Mouse (Mus musculus) limb, embryonic 14.5 days (tissue): ENCODE measurements at regions not wholly inside any gene's neighbourhood (a gene's known extent, or its start where the extent isn't known, plus 50 kb on each side); places are given as distances from the start of the nearest gene placed in this dataset.

Source experiments
- ATAC-seq: fragments of 200-750 bp; cut with Nextera tagmentation; 2 replicates; pipeline ENCODE4 v1.8.0; 2017; ENCODE audit warnings: low read depth, moderate number of reproducible peaks, moderate TSS enrichment; ENCODE audit not compliant: low FRiP score
- DNase-seq: peaks from one replicate; pipeline ENCODE4 v3.0.0-alpha.2; 2015; ENCODE audit warnings: low spot score
- H3K27ac ChIP-seq: fragments of 300-500 bp; sonication (generic); replicated peaks from 2 replicates; pipeline ENCODE4 v1.5.1; 2014; ENCODE audit warnings: low read depth, mild to moderate bottlenecking, low read length, moderate library complexity, mixed read lengths
- H3K27me3 ChIP-seq: fragments of 300-500 bp; sonication (generic); 2 replicates; pipeline ENCODE4 v1.6.1; 2014; ENCODE audit warnings: low read length, mixed read lengths; ENCODE audit not compliant: control insufficient read depth, insufficient read depth
- H3K36me3 ChIP-seq: fragments of 300-500 bp; sonication (generic); 2 replicates; pipeline ENCODE4 v1.6.1; 2014; ENCODE audit warnings: mild to moderate bottlenecking, low read length, moderate library complexity, mixed read lengths; ENCODE audit not compliant: control insufficient read depth, insufficient read depth
- H3K4me1 ChIP-seq: fragments of 300-500 bp; sonication (generic); 2 replicates; pipeline ENCODE4 v1.6.1; 2014; ENCODE audit warnings: antibody characterized with exemption, low read length, mixed read lengths; ENCODE audit not compliant: control insufficient read depth, insufficient read depth
- H3K4me2 ChIP-seq: fragments of 300-500 bp; sonication (generic); replicated peaks from 2 replicates; pipeline ENCODE4 v1.6.1; 2014; ENCODE audit warnings: low read depth, mild to moderate bottlenecking, low read length, moderate library complexity; ENCODE audit not compliant: severe bottlenecking
- H3K4me3 ChIP-seq: fragments of 300-500 bp; sonication (generic); replicated peaks from 2 replicates; pipeline ENCODE4 v1.5.1; 2014; ENCODE audit warnings: low read length
- H3K9ac ChIP-seq: fragments of 300-500 bp; sonication (generic); 2 replicates; pipeline ENCODE4 v1.6.1; 2014; ENCODE audit warnings: mild to moderate bottlenecking, low read depth, low read length, moderate library complexity; ENCODE audit not compliant: severe bottlenecking
- H3K9me3 ChIP-seq: fragments of 300-500 bp; sonication (generic); 2 replicates; pipeline ENCODE4 v1.6.1; 2016; ENCODE audit warnings: low read length; ENCODE audit not compliant: control insufficient read depth
- POLR2A ChIP-seq: fragments of 200-500 bp; IDR thresholded peaks from 2 replicates; pipeline ENCODE4 v1.8.0; 2012; ENCODE audit warnings: inconsistent platforms, mild to moderate bottlenecking, moderate library complexity, borderline replicate concordance; ENCODE audit not compliant: insufficient read depth, insufficient read length; ENCODE audit errors: extremely low read depth
- WGBS: fragments of 180-500 bp; shearing (Covaris S2); extraction: QIAGEN DNeasy Blood & Tissue Kit; methylation state at CpG from one replicate; pipeline ENCODE4 v1.1.7; 2014; 5-methylcytosine and 5-hydroxymethylcytosine counted together

DNA sequence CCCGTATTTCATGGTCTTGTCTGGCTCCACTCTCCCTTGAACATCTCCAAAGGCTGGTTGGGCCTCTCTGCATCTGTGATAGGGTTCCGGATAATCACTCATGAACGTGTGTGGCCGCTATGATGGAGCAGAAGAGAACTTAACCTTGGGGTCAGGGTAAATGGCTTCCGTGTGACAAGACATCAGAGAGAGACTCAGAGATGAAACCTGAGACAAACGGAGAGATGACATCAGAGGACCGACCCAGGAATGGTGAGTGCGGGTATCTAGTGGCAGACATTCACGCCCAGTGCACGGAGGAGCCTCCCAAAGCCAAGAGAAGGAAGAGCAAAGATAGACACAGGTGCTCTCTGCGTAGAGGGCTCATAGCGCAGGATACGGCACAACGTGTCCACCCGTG lies 78.2 kb upstream of the Brd7 start:
- no peaks in the 10 kb centered on the region for H3K27me3 ChIP-seq
- no peak overlapping the region for H3K4me3 ChIP-seq
- DNase-seq, result no peak
- WGBS, result 61% methylated on average over 15 of the region's 15 CpGs
- no peak overlapping the region for H3K4me2 ChIP-seq
- H3K27ac ChIP-seq, result no peak overlapping the region
- no peak overlapping the region for H3K9ac ChIP-seq
- no peaks in the 10 kb centered on the region for H3K9me3 ChIP-seq
- TF ChIP-seq POLR2A, result no peak
- no peaks in the 10 kb centered on the region for H3K36me3 ChIP-seq
- no peak for ATAC-seq
- peaks cover 3% of the 10 kb centered on the region; the same call in 1 of the 2 replicates for H3K4me1 ChIP-seq

DNA sequence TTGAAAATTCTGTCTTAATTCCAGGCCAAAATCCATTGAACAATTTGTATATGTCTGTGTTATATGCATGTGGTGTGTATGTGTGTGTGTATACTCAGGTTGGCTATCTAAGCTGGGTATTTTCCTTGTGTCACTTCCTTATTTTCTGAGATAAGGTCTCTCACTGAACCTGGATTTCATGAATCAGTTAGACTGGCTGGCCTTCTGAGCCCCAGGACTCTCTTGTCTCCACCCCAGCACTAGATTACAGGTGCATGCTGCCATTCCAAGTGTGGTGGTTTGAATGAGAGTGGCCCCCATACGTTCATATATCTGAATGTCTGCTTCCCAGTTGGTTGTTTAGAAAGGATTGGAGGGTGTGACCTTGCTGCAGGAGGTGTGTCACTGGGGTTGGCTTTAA lies 77.8 kb upstream of the Nkd1 start:
- Histone ChIP-seq H3K27me3 (no peaks in the 10 kb centered on the region), H3K36me3 (no peaks in the 10 kb centered on the region), H3K4me2 (no peak overlapping the region), H3K4me3 (no peak overlapping the region), H3K27ac (no peak overlapping the region), H3K4me1 (no peaks in the 10 kb centered on the region), H3K9me3 (no peaks in the 10 kb centered on the region), H3K9ac (no peak overlapping the region)
- ATAC-seq (no peak), DNase-seq (no peak)
- no peak for TF ChIP-seq POLR2A
- WGBS, result 40% methylated on average over 1 of the region's 1 CpGs

DNA sequence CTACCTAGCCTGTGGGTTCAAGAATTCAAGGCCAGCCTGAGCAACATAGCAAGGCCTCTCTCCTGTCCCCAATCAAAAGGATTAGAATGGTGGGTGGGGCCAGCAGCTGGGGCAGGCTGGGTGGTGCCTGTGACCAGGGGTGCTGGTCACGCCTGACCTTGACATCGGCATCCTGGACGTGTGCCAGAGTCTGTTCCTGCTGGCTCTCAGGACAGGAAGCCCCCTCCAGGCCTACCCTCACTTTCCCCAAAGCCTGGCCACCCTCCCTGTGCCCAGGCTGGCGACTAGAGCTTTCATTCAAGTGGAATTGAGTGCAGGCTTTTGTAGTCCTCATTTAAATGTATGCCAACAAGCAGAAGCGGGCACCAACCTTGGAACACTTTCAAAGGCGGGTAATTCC lies 73.7 kb upstream of the Nkd1 start:
- H3K9ac ChIP-seq, result no peak overlapping the region
- no peak for TF ChIP-seq POLR2A
- no peak overlapping the region for H3K4me2 ChIP-seq
- ATAC-seq (no peak), DNase-seq (no peak)
- no peak overlapping the region for H3K4me3 ChIP-seq
- WGBS, result 42% methylated on average over 6 of the region's 6 CpGs
- H3K9me3 ChIP-seq, result no peaks in the 10 kb centered on the region
- H3K27me3 ChIP-seq, result peaks cover 22% of the 10 kb centered on the region
- H3K4me1 ChIP-seq, result peaks cover 9% of the 10 kb centered on the region
- H3K36me3 ChIP-seq, result no peaks in the 10 kb centered on the region
- H3K27ac ChIP-seq, result no peak overlapping the region

DNA sequence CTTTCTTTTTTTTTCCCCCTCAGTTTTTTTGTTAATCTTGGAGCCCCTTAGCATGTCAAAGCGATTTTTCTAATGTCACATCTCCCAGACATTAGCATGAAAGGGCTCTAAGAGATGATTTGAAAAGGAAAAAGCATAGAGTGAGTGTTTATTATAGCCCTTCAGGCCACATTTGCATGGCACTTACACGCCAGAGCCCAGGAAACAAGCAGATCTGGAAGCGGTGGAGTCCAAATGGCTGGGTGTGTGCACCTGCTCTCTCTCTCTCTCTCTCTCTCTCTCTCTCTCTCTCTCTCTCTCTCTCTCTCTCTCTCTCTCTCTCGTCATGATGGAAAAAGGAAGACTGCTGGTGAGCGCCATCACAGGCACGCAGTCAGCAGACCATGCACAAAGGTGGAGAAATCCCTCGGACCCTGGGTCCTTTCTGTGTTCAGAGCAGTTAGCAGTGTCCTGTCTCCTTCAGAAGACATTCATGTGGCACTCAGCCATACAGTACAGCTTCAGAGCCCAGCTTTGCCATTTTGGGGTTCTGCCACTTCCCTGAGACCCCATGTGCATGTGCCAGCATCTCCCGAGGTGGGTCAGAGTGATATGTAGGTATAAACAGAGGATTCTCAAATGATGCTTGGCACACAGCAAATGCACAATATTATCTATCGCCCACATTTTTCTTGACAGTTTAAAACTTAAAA lies 73.2 kb upstream of the Nkd1 start:
- WGBS, result 80% methylated on average over 8 of the region's 9 CpGs
- TF ChIP-seq POLR2A, result no peak

DNA sequence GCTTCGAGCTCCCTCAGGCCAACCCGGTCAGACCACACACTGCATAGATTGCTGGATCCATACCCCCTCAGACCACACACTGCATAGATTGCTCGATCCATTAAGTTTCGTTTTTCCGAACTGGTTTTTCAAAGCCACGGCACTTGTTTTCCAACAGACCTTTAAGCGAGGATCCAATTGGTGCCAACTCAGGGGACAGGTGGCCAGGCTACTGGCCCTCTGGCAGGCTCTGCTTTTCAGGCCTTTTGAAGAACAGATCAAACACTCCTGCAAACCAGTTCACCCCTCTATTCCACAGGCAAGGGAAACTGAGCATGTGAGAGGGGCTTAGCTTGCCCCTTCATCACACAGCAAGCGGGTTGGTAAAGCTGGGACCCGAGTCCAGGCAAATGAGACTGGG lies 72.2 kb upstream of the Nkd1 start:
- TF ChIP-seq POLR2A, result no peak
- no peak for ATAC-seq
- no peak overlapping the region for H3K9ac ChIP-seq
- H3K4me2 ChIP-seq, result no peak overlapping the region
- no peak for DNase-seq
- WGBS, result 77% methylated on average over 9 of the region's 9 CpGs
- H3K36me3 ChIP-seq, result no peaks in the 10 kb centered on the region
- peaks cover 31% of the 10 kb centered on the region for H3K27me3 ChIP-seq
- no peak overlapping the region for H3K27ac ChIP-seq
- H3K4me1 ChIP-seq, result peaks cover 9% of the 10 kb centered on the region
- no peak overlapping the region for H3K4me3 ChIP-seq
- no peaks in the 10 kb centered on the region for H3K9me3 ChIP-seq

More for the DNA sequence above, 73.2 kb upstream of the Nkd1 start:
- no peak overlapping the region for H3K27ac ChIP-seq
- H3K9me3 ChIP-seq, result no peaks in the 10 kb centered on the region
- no peak overlapping the region for H3K4me2 ChIP-seq
- H3K36me3 ChIP-seq, result no peaks in the 10 kb centered on the region
- no peak overlapping the region for H3K4me3 ChIP-seq
- ATAC-seq (no peak), DNase-seq (no peak)
- no peak overlapping the region for H3K9ac ChIP-seq
- H3K4me1 ChIP-seq, result peaks cover 9% of the 10 kb centered on the region
- peaks cover 27% of the 10 kb centered on the region for H3K27me3 ChIP-seq
